Mouse (Mus musculus) small intestine, adult 2 months (tissue): ENCODE data around the gene Nrn1l.

Experiments
- CTCF ChIP-seq: fragments of 200-500 bp; IDR thresholded peaks from 2 replicates; pipeline ENCODE4 v1.5.1; 2012; ENCODE audit warnings: low read depth, mild to moderate bottlenecking, control low read depth, inconsistent platforms, low read length, moderate library complexity, mixed read lengths; ENCODE audit not compliant: insufficient replicate concordance, insufficient read length; ENCODE audit errors: extremely low read depth
- POLR2A ChIP-seq: fragments of 200-500 bp; IDR thresholded peaks from 2 replicates; pipeline ENCODE4 v1.6.1; 2012; ENCODE audit warnings: low read depth, mild to moderate bottlenecking, control low read depth, inconsistent platforms, low read length, moderate library complexity

- TF ChIP-seq CTCF (no peak), POLR2A (no peak)
These were observed at the start of gene Nrn1l for GRCm38 (mm10) chr8:105893339-105893738.
